Mouse (Mus musculus) heart, postnatal 0 days (tissue): ENCODE measurements at regions not wholly inside any gene's neighbourhood (a gene's known extent, or its start where the extent isn't known, plus 50 kb on each side); places are given as distances from the start of the nearest gene placed in this dataset.

Experiments
- ATAC-seq: fragments of 200-750 bp; cut with Nextera tagmentation; 2 replicates; pipeline ENCODE4 v1.8.0; 2017; ENCODE audit warnings: low read depth, moderate number of reproducible peaks, moderate library complexity; ENCODE audit not compliant: insufficient read depth
- DNase-seq: peaks from one replicate; pipeline ENCODE4 v3.0.0-alpha.2; 2016; ENCODE audit warnings: low spot score
- H3K27ac ChIP-seq: fragments of 300-500 bp; sonication (generic); 2 replicates; pipeline ENCODE4 v1.5.1; 2014; ENCODE audit warnings: low read depth, mild to moderate bottlenecking
- H3K27me3 ChIP-seq: fragments of 300-500 bp; sonication (generic); 2 replicates; pipeline ENCODE4 v1.6.1; 2014; ENCODE audit warnings: low read length, mixed read lengths; ENCODE audit not compliant: control insufficient read depth, insufficient read depth
- H3K36me3 ChIP-seq: fragments of 300-500 bp; sonication (generic); replicated peaks from 2 replicates; pipeline ENCODE4 v1.6.1; 2014; ENCODE audit warnings: low read length, mixed read lengths; ENCODE audit not compliant: control insufficient read depth, insufficient read depth
- H3K4me1 ChIP-seq: fragments of 300-500 bp; sonication (generic); 2 replicates; pipeline ENCODE4 v1.6.1; 2014; ENCODE audit warnings: antibody characterized with exemption; ENCODE audit not compliant: control insufficient read depth, insufficient read depth
- H3K4me2 ChIP-seq: fragments of 300-500 bp; sonication (generic); 2 replicates; pipeline ENCODE4 v1.6.1; 2014; ENCODE audit warnings: low read depth, mild to moderate bottlenecking, low read length, moderate library complexity
- H3K4me3 ChIP-seq: fragments of 300-500 bp; sonication (generic); 2 replicates; pipeline ENCODE4 v1.5.1; 2014; ENCODE audit warnings: low read depth, low read length
- H3K9ac ChIP-seq: fragments of 300-500 bp; sonication (generic); replicated peaks from 2 replicates; pipeline ENCODE4 v1.6.1; 2014; ENCODE audit warnings: low read depth, low read length, mixed read lengths
- H3K9me3 ChIP-seq: fragments of 300-500 bp; sonication (generic); replicated peaks from 2 replicates; pipeline ENCODE4 v1.6.1; 2016; ENCODE audit warnings: low read length; ENCODE audit not compliant: control insufficient read depth
- CTCF ChIP-seq: IDR thresholded peaks from 2 replicates; pipeline ENCODE4 v1.5.1; 2016; ENCODE audit warnings: antibody characterized with exemption, control low read depth, low read depth
- EP300 ChIP-seq: IDR thresholded peaks from 2 replicates; pipeline ENCODE4 v1.6.1; 2016; ENCODE audit warnings: antibody characterized with exemption, low read depth
- WGBS: fragments of 180-500 bp; shearing (Covaris S2); extraction: QIAGEN DNeasy Blood & Tissue Kit; methylation state at CpG from one replicate; pipeline ENCODE4 v1.1.7; 2014; 5-methylcytosine and 5-hydroxymethylcytosine counted together

GRCm38 (mm10) chr1:72108678-72109077 lies 103.4 kb downstream of the Mreg start:
- WGBS, result 80% methylated on average over 8 of the region's 8 CpGs

GRCm38 (mm10) chr1:72107125-72107524 lies 105.0 kb downstream of the Mreg start:
- Histone ChIP-seq H3K9me3 (no peaks in the 10 kb centered on the region), H3K27me3 (no peaks in the 10 kb centered on the region), H3K4me3 (no peak overlapping the region), H3K27ac (no peak overlapping the region), H3K9ac (no peak overlapping the region), H3K4me2 (no peak overlapping the region), H3K4me1 (no peaks in the 10 kb centered on the region), H3K36me3 (no peaks in the 10 kb centered on the region)
- ATAC-seq, result no peak
- WGBS, result 84% methylated on average over 7 of the region's 7 CpGs
- TF ChIP-seq CTCF, result no peak
- TF ChIP-seq EP300, result no peak
- no peak for DNase-seq

More at GRCm38 (mm10) chr1:72108678-72109077, 103.4 kb downstream of the Mreg start:
- H3K4me2 ChIP-seq, result no peak overlapping the region
- ATAC-seq (no peak), DNase-seq (no peak)
- H3K4me3 ChIP-seq, result no peak overlapping the region
- no peaks in the 10 kb centered on the region for H3K9me3 ChIP-seq
- H3K27ac ChIP-seq, result no peak overlapping the region
- H3K4me1 ChIP-seq, result no peaks in the 10 kb centered on the region
- no peaks in the 10 kb centered on the region for H3K36me3 ChIP-seq
- no peak overlapping the region for H3K9ac ChIP-seq
- no peaks in the 10 kb centered on the region for H3K27me3 ChIP-seq
- TF ChIP-seq CTCF, result no peak
- no peak for TF ChIP-seq EP300

- no peak overlapping the region for H3K4me2 ChIP-seq
- DNase-seq (no peak), ATAC-seq (no peak)
- TF ChIP-seq CTCF, result no peak
- no peak for TF ChIP-seq EP300
- H3K4me3 ChIP-seq, result no peak overlapping the region
- no peak overlapping the region for H3K27ac ChIP-seq
- no peaks in the 10 kb centered on the region for H3K4me1 ChIP-seq
- H3K27me3 ChIP-seq, result no peaks in the 10 kb centered on the region
- H3K36me3 ChIP-seq, result no peaks in the 10 kb centered on the region
- WGBS, result 79% methylated on average over 4 of the region's 4 CpGs
- H3K9ac ChIP-seq, result no peak overlapping the region
- H3K9me3 ChIP-seq, result no peaks in the 10 kb centered on the region
Observed at GRCm38 (mm10) chr1:72106655-72107054, 105.5 kb downstream of the Mreg start.

- Histone ChIP-seq H3K36me3 (no peaks in the 10 kb centered on the region), H3K27ac (no peak overlapping the region), H3K4me2 (no peak overlapping the region), H3K4me1 (no peaks in the 10 kb centered on the region), H3K27me3 (no peaks in the 10 kb centered on the region), H3K9me3 (no peaks in the 10 kb centered on the region), H3K9ac (no peak overlapping the region), H3K4me3 (no peak overlapping the region)
- TF ChIP-seq CTCF (no peak), EP300 (no peak)
- no peak for DNase-seq
- no peak for ATAC-seq
- 74% methylated on average over 5 of the region's 5 CpGs for WGBS
Observed at GRCm38 (mm10) chr1:72105435-72106057, 106.6 kb downstream of the Mreg start.

- no peaks in the 10 kb centered on the region for H3K4me1 ChIP-seq
- WGBS, result 56% methylated on average over 6 of the region's 6 CpGs
- no peak overlapping the region for H3K4me2 ChIP-seq
- H3K36me3 ChIP-seq, result no peaks in the 10 kb centered on the region
- H3K9me3 ChIP-seq, result no peaks in the 10 kb centered on the region
- TF ChIP-seq EP300, result no peak
- no peak for TF ChIP-seq CTCF
- DNase-seq (peak; percentile 16), ATAC-seq (no peak)
- no peak overlapping the region for H3K9ac ChIP-seq
- no peak overlapping the region for H3K4me3 ChIP-seq
- no peak overlapping the region for H3K27ac ChIP-seq
- H3K27me3 ChIP-seq, result no peaks in the 10 kb centered on the region
Observed at GRCm38 (mm10) chr1:72103962-72104361, 108.1 kb downstream of the Mreg start.

- no peaks in the 10 kb centered on the region for H3K4me1 ChIP-seq
- H3K27me3 ChIP-seq, result no peaks in the 10 kb centered on the region
- H3K4me2 ChIP-seq, result no peak overlapping the region
- DNase-seq (no peak), ATAC-seq (no peak)
- no peak overlapping the region for H3K9ac ChIP-seq
- no peak overlapping the region for H3K27ac ChIP-seq
- H3K36me3 ChIP-seq, result no peaks in the 10 kb centered on the region
- TF ChIP-seq CTCF (no peak), EP300 (no peak)
- H3K4me3 ChIP-seq, result no peak overlapping the region
- WGBS, result 80% methylated on average over 6 of the region's 6 CpGs
- H3K9me3 ChIP-seq, result no peaks in the 10 kb centered on the region
Observed at GRCm38 (mm10) chr1:72103387-72103786, 108.7 kb downstream of the Mreg start.
